Mouse (Mus musculus): Measurements from ENCODE around the gene Fam160a1. TPM values are rescaled to one million over a fixed set of nuclear protein-coding genes. Genes with fewer than 3 reads are reported as not detected.

The Fam160a1 gene
- total RNA-seq, 2 experiments from 2014 or later = 38.9 to 46.6 TPM

DNA sequence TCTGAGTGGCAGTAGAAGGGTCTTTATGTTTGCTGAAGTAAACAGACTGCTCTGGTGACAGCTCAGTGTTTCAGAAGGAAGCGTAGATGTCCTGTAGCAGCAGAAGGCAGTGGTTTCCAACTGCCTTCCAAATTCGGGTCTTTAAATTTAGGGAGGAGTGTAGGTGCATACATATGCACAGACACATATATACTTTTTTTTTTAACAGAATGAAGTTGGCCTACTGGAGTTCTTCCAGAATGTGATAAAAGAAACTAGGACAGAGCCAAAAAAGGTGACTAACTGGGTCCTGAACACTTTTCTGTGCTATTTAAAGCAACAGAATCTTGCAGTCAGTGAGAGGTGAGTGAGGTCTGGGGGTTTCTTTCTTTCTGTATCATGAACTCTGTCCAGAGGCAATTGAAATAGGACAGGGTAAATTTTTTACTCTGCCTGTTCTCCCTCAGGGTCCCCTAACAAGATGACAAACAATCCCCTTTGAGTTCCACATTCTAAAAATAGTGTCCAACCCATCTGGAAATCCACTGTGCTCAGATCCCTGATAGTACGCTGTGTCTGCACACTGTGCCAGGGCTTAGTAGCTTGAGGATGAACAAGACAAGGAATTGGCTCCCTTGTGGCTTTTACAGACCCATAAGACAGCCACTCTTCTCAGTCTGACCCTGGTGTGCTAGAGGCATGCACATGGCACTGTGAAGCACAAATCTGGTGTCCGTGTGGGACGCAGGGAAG, 180.2 kb downstream of the Fam160a1 start:
- DNase-seq (ENCODE audit: low spot score in 2 of 2) = no peak

DNA sequence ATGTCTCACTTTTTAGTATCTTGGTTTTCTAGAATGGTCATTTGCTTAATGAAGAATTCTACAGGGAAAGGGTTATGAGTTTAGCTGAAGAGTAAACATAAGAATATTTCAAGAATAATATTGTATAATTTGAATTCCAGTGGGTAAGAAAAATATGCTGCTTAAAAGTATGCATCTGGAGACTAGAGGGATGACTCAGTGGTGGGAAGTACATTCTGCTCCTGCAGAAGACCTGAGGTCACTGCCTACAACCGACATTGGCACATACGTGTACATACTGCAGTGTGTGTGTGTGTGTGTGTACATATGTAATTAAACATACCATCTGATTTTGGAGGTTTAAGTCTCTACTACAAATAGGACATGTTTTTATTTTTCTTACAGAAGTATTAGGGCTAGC, 181.5 kb downstream of the Fam160a1 start:
- no peak for DNase-seq (ENCODE audit: low spot score in 2 of 2)

- no peak for DNase-seq (ENCODE audit: low spot score in 2 of 2)
Measured at GRCm38 (mm10) chr3:85635126-85635419, 182.0 kb downstream of the Fam160a1 start.

DNA sequence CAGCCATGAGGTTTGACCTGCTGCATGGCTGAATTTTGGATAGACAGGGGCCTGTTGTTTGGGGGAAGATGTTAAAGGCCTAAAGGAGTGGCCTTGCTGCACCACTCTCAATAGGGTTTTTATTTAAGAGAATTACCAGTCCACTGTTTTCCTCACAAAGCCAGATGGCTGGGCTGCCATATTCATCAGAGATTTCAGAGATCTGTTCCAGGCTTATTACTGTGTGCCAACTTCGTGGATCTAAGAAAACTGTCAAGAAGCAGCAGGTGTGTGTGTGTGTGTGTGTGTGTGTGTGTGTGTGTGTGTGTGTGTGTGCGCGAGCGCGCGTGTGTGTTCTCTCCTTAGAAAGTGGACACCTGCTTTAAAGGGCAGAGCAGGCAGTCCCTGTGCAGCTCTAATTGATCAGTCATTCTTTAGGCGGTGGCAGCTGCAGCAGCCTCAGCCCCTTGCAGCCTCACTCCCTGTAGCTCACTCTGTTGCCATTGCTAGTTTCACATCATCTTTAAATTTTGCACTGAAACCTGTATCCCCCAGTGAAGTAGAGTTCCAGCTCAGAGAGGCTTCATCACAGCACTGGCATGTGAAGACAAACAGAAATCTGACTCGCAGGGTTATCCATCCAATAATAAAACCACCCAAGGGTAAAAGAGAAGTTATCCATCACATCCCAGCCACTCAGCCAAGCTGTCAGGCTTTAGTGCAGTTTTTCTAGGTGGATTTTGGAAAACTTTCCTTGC, 182.5 kb downstream of the Fam160a1 start:
- DNase-seq (ENCODE audit: low spot score in 2 of 2) = no peak

DNA sequence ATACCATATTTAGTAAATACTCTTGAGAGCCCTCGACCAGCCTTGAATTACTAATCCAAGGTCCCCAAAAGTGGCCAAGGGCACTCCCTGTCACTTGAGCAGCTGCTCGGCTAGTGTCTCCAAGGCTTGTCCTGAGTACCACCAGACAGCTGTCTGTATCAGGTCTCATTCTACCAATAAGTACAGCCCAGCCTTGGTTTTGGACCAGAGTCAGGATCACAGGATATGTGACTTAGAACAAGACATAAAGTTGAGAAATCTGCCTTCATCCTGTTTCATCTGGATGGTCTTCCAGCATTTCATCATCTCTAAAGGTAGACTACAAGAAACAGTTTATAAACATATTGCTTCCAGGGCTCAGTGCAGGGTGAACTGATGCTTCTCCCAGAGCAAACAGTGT, 183.4 kb downstream of the Fam160a1 start:
- no peak for DNase-seq (ENCODE audit: low spot score in 2 of 2)

GRCm38 (mm10) chr3:85629895-85630510, 187.1 kb downstream of the Fam160a1 start:
- no peak for DNase-seq (ENCODE audit: low spot score in 2 of 2)

- no peak for DNase-seq (ENCODE audit: low spot score in 2 of 2)
Measured at GRCm38 (mm10) chr3:85619751-85620150, 197.3 kb downstream of the Fam160a1 start.

GRCm38 (mm10) chr3:85619345-85619744, 197.7 kb downstream of the Fam160a1 start:
- DNase-seq (ENCODE audit: low spot score in 2 of 2) = no peak

DNA sequence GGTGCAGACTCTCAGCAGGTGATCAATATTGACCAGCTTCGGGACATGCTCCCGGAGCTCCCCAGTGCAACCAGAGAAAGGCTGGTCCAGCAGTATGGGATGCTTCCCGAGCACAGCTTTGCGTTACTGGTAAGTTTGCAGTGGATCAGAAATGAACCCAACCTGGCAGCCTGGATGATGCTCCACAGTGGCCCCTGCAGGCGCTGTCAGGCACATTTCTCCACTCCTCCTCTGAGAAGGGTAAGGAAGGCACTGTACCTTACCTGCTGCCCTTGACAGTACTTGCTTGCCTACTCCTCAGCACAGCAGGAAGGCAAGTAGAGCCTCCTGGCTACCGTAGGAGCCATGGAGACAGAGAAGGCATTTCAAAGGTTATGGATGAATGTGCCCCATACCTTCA, 198.2 kb downstream of the Fam160a1 start:
- no peak for DNase-seq (ENCODE audit: low spot score in 2 of 2)

GRCm38 (mm10) chr3:85616389-85616788, 200.7 kb downstream of the Fam160a1 start:
- DNase-seq (ENCODE audit: low spot score in 2 of 2) = no peak

Other genes with a start within 250 kb of the Fam160a1 start
- 10 to 100 TPM; 18.8 to 19.0 TPM for gene Gatb, start 243.2 kb downstream of the Fam160a1 start, total RNA-seq (2021)
- 1 to 10 TPM; 3.3 to 4.3 TPM for gene Glt28d2, start 70.2 kb upstream of the Fam160a1 start, total RNA-seq (2021)
- gene Gm37240, start 70.2 kb upstream of the Fam160a1 start, total RNA-seq (2021) = 10 to 100 TPM; 26.2 to 28.4 TPM
- 10 to 100 TPM; 52.8 to 61.9 TPM for gene Sh3d19, start 153.8 kb upstream of the Fam160a1 start, total RNA-seq (2021)
- not detected for gene Prss48, start 185.2 kb upstream of the Fam160a1 start, total RNA-seq (2021)

Data from gastrocnemius, postnatal 4 days (tissue).